Mouse (Mus musculus) inflammation-experienced regulatory T-cells, adult 6 months (primary cell): Measurements from ENCODE around the gene Cfd. TPM values are rescaled to one million over a fixed set of nuclear protein-coding genes. Genes with fewer than 3 reads are reported as not detected.

ENCODE experiments used
- ATAC-seq: one replicate; pipeline ENCODE4 v1.8.0; 2017
- polyA plus RNA-seq, 3 experiments: library from polyadenylated mRNA; unstranded; fragments of 100-300 nt; shearing (Covaris generic); gene quantifications; one replicate each; pipeline ENCODE4 v1.2.1; 2017

Cfd gene
- polyA plus RNA-seq, 3 experiments from 2014 or later = not detected

DNA sequence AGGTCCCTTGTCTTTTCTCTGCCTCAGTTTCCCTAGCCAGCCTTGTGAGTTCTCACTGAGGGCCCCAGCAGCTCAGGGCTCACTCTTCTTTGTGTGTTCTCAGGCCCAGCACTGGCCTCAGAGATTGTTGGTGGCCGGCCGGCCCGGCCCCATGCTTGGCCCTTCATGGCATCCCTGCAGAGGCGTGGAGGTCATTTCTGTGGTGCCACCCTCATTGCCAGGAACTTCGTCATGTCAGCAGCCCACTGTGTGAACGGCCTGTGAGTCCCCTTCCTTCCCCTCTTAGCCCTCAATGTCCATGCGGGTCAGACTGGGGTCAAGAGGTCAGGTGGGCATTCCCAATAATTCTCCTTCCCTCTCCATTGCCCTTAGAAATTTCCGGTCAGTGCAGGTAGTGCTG is 4.0 kb upstream of the Cfd start:
- ATAC-seq = no peak

DNA sequence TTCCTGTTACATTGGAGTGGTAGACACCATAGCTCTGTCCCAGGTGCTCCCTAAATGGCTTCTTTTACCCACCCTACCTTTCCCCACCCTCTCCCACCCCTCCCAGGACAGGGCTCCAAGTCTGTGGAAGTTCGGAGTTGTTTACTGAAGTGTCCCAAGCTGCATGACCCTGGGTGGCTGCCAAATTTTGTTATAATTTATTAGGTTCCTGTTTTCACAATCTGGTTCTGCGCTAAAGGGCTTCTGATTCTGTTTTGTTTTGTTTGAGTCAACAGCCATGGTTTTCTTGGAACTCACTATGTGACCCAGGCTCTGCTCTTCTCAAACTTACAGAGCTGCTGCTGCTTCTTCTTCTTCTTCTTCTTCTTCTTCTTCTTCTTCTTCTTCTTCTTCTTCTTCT is 1.3 kb upstream of the Cfd start:
- no peak for ATAC-seq

DNA sequence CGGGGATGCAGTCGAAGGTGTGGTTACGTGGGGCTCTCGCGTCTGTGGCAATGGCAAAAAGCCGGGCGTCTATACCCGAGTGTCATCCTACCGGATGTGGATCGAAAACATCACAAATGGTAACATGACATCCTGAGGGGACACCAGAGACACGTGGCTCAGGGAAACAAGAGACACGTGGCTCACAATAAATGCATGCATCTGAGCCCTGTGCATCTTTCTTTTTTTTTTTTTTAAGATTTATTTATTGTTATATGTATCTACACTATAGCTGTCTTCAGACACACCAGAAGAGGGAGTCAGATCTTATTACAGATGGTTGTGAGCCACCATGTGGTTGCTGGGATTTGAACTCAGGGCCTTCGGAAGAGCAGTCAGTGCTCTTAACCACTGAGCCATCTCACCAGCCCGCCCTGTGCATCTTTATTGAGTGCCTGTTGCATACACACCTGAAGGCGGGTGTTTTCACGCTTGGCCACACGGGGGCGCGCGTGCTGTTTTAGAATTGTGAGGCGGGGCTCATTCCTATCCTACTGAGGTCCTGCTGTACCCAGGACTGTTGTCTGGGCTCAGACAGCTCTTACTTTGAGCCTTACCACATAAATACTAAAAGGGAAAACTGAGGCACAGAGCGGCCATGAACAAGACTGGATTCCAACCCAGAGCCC is 1.9 kb downstream of the Cfd start:
- ATAC-seq = peak; percentile 52

DNA sequence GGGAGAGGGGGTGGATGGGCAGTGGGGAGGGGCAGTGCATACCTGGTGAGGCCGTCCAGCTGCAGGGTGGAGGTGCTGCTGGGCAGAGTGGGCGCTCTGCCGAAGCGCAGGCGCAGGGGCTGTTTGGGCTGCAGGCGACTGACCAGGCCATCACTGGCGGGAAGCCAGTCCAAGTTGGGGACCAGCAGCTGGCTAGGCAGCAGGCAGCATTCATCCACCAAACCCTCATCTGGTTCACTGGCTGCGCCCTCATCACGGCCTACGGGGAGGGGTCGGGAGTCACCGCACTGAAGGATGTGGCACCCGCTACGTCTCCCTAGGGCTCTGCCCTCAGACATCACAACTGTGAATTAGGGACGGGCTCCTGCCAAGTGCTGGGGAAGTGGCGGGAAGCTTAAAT is 5.7 kb downstream of the Cfd start:
- ATAC-seq = no peak

DNA sequence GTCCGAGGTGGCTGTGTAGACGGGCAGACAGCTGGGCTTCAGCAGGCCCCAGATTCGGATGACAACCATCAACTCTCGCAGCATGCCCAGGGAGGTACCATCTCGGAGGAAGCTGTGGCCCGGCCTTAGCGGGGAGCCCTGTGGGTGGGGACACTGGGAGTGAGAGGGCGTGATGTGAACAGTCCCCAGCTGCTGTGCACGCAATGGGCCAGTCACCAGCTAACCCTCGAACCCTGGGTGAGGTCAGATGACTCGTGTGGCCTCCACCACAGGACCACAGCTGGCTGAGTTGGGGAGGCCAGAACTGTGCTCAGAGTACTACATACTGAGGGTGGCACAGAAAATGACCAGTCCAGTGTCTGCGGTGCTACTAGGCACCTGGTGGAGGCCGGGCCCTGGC is 6.2 kb downstream of the Cfd start:
- ATAC-seq = no peak

DNA sequence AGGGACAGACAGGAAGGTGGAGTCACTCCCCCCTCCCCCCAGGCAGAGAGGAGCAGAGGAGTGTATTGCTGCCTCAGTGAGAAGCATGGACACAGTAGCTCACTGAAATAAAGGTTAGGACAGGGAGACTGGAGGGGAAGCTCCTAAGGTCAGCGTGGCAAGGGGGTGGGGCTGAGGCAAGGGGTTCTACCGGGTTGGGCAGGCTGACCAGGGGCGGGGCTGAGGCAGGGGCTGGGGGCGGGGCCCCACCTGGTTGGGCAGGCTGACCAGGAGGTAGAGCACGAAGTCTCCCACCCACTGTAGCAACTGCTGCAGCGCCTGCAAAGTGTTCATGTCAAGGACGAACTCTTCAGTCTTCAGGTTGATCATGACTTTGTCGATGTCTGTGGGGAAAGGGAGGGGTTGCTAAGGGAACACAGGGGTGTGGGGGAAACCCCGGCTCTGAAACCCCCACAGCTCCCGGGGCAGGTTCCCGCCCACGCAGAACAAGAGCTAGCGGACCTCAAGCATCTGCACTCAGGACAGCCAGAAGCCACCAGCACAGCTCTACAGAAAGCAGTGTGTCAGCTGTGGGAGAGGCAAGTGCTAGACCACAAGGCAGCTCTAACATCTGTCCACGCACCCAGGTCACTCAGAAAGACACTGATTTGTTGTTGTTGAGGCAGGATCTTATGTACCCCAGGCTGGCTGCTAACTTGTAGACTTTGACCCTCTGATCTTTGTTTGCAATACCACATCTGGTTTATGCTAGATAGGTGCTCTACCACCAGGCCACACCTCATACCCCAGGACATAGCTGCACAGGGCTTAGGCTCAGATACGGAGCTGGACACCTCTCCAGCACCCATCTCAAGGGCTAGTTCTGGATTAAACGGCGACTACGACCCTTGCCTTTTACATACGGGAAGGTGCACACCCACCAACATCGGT is 6.9 kb downstream of the Cfd start:
- ATAC-seq = no peak

DNA sequence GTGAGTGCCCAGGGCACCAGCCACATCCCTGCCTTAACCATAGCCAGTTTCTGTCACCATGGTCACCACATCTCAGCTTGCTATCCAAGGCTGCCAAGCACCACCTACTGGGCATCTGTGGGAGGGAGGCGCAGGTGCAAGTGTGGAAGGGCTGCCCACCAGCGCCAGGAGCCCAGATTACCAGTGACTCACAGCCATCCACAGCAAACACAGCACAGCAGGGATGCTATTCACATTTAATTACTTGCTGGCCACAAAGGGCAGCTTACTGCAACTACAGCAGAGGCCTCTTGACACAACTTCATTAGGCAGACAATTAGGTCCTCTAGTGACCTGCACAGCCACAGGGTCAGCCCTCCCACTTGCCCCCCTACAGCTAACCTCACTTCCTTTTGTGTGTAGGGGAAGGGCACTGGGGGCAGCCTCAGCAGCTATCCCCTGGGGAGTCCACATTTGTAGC is 10.3 kb downstream of the Cfd start:
- no peak for ATAC-seq

DNA sequence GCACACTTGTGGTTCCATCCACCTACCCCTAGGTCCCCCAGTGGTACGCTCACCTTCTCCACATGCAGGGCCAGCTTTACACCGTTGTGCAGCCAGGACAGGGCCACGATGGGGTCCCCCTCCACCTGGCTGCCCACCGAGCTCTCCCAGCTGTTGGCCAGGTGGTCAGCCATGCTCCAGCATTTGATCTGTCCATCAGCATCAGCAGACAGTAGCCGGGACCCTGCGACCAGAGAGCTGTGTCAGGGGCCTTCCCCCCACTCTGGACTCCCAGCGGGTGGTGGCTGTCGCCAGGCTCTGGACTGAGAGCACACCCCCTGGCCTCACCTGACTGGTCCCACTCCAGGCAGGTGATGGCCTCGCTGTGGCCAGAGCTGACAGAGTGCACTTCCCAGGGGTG is 16.1 kb downstream of the Cfd start:
- no peak for ATAC-seq

DNA sequence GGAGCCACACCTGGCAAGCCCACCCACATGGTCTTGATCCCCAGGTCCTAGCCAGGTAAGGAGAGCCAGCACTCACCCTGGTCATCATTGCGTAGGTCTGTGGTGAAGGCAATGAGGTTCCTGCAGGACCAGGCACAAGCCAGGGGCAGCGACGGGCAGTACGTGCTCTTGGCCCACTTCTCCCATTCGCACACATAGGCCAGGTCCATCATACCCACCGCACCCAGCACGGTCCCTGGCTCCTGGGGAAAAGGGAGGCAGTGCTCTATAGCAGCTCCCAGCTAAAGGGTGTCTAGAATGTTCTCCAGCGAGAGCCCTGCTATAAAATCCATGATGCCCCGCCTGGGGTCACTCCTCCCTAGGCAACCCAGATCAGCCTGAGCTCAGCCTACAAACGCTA is 16.8 kb downstream of the Cfd start:
- ATAC-seq = no peak

DNA sequence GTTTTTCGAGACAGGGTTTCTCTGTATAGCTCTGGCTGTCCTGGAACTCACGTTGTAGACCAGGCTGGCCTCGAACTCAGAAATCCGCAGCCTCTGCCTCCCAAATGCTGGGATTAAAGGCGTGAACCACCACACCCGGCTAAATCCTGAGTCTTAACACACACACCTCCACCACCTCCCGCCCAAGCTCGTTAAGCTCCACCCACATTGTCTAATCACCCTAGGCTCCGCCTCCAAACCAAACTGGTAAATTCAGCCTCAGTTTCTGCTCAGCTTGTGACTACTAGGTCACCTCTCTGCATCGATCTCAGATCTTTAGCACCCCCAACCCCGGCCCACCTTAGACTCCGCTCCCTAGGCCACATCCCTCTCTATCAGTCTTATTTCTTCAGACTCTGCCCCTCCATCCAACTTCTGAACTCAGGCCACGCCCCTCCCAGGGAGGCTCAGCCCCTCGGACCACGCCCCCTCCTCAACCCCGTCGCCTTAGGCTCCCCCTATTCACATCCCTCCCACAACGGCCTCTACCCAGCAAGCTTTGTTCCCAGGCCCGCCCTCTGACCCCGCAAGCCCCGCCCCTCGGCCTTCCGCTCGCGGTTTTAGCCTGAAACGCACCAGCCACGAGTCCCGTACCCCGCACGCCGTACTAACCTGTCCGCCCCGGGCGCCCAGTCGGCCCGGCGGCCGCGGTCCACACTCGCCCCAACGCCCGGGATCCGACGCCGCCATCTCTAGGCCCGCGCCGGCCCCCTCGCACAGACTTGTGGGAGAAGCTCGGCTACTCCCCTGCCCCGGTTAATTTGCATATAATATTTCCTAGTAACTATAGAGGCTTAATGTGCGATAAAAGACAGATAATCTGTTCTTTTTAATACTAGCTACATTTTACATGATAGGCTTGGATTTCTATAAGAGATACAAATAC is 17.8 kb downstream of the Cfd start, which contains the start of gene Med16:
Gene Med16 (minus strand): TSS at position 757 of the 925 bp plus-strand sequence.
- ATAC-seq = peak; percentile 94

DNA sequence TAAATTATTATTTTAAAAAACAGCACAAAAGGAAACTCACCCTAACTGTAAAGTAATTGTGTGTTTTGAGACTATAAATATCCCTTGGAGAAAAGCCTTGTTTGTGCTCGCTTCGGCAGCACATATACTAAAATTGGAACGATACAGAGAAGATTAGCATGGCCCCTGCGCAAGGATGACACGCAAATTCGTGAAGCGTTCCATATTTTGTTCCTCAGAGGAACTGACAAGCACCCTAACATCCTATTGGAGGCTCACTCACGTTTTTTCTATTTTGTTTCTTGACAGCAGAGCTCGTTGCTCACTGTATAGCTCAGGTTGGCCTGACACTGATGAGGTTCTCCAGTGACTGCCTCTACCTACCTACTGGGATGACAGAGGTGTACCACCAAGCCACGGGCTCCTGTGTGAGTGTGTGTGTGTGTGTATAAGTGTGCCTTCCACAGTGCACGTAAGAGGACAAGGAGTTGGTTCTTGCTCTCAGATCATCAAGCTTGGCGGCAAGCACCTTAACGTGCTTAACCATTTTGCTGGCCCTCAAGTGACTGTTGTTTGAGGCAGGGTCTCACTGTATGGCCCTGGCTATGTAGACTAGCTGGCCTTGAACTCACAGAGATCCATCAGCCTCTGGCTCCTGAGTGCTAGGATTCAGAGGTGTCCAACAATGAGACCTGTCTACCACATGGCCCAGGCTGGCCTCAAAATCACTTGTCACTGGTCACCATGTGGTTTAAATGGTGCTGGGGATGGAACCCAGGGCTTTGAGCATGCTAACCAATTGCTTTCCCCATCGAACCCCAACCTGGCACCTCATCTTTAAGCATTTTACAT is 18.7 kb downstream of the Cfd start:
- ATAC-seq = peak; percentile 30

DNA sequence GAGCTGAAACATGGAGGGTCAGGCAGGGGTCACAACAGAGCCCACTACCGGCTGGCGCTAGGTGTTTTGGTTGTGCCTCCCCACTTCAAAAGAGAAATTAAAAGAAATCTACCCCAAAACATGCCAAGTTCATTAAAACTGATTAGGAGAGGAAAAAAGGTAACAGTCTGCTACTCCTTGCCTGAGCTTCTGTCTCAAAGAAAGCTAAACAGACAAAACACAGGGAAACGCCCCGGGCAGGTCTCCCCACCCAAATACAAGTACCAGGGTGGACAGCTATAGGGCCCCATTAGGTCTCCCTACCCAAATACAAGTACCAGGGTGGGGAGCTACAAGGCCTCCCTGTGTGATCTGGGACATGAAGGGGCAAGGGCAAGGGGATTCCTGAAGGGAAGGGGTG is 19.9 kb downstream of the Cfd start, which contains the start of gene Gm26602:
Gene Gm26602 (plus strand): TSS at position 301 of the 400 bp plus-strand sequence.
- ATAC-seq = no peak

DNA sequence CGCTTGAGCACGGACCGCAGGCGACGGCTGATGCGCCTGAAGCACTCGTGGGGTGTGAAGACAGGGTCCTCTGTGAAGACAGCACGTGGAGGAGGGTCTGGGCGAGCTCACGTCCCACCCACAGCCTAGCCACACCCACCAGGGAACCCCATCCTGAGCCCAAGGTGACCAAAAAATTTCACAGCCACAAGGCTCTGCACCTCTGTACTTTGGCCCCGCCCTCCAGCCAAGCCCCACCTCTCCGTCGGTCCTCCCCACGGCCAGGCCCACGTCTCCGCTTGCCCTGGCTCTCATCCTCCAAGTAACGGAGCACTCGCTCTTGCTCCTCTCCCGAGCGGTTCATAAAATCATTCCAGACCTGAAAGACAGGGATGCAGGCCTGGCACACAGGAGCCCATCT is 21.8 kb downstream of the Cfd start:
- ATAC-seq = no peak

DNA sequence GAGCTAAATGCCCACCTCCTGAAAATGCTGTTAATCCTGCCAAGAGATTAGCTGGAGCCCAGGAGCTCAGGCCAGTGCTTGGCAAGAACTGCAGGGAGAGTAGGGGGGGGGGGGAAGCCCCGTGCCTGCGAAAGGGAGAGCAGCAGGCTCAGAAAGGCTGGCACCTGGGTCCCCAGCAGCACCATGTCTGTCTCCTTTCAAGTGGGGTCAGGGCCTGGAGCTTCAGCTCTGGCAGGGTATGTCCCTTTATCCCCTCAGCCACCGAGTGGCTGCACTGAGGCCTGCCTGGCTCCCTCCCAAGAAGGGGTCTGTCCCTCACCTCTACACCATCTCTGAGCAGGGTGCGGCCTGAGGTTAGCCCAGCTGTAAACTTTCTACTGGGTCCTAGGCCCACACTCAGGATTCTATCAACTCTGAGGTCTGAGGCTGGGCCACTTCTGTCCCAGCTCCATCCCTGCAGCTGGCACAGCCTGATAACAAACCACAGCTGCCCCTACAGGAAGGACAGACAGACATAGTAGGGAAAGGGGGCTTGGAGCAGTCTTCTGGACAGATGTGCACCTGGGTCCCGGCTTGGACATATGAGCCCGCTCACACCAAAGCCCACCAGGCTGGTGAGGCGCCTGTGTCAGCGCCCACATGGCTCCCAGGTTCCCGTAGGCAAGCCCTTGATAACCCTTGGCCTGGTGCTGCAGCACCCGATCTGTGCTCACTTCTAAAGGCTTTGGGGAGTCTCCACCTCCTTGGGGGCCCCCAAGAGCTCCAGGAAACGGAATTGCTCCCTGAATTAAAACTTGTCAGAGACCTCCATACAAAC is 23.7 kb downstream of the Cfd start:
- ATAC-seq = no peak

DNA sequence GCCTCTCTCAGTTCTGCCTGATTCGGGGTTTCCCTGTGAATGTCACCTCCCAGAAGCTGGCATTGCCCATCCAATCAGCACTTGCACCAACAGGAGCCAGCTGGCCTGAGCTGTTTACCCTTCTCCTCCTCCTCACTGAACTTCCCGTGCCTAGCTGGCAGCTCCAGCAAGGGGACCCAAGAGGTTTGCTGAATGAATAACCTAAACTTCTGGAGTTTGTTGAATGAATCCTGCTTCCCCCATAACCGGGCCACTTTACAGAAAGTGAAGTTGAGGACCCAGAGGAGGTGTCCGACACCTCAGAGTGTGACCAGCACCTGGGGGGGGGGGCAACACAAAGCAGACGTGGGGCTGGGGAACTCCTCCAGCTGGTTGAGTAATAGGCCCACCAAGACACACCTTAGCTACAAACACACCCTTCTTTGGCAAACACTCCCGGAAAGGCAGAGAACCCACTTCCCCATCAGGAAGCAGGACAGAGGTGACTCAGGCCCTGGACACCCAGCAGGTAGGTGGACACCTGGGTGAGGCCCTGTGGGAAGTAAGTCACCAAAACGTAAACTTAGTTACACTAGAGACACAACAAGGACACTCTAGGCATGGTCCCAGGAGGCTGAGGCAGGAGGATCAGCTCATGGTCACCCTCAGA is 24.4 kb downstream of the Cfd start:
- no peak for ATAC-seq

DNA sequence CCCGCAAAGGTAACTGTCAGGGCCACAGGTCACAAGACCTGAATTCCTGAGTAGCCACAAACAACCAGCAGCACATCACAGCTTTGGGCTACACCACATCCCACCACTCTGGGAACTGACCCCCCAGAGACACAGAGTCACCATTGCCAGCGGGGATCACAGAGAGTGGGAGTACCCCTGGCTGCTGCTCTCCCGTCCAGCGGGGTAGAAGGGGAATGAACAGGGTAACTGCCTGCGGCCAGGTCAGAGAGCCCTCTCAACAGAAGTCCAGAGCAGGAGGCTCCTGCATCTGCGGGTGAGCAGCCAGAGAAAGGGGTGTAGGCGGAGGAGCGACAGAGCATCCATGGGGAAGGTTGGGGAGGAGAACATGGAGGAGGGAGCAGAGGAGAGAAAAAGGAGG is 25.4 kb downstream of the Cfd start:
- ATAC-seq = no peak

DNA sequence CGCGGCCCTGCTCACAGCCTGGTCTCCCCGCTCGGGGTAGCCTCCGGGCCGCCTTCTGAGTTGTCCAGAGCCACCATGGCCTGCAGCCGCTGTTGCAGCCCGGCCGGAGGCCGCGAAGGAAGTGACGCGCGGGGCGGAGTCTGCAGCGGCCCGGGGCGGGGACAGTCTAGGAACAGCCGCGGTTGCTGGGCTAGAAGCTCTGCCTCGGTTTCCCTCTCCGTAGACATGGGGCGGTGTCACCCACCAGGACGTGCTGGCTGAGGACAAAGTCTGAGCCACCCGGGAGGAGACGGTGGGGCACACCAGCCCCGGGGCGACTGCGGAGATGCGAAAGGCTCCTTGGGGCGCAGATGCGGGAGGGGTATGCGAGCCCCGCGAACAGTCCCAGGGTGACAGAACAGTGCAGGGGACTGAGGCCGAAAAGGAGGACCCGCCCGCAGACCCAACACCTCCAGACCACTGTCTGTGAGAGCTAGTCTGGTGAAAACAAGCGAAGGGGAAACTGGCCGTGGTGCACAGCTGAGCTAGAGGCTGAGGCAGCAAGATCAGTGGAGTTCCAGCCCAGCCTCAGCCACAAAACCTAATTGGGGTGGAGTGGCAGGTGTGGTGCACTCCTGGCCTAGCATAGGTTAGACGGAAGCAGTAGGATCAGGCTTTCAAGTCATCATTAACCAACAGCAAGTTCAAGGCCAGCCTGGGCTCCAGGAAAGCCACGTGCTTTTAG is 26.3 kb downstream of the Cfd start, which contains the start of gene Kiss1r:
Gene Kiss1r (plus strand): TSS at position 164 of the 724 bp plus-strand sequence.
- ATAC-seq = peak; percentile 94

DNA sequence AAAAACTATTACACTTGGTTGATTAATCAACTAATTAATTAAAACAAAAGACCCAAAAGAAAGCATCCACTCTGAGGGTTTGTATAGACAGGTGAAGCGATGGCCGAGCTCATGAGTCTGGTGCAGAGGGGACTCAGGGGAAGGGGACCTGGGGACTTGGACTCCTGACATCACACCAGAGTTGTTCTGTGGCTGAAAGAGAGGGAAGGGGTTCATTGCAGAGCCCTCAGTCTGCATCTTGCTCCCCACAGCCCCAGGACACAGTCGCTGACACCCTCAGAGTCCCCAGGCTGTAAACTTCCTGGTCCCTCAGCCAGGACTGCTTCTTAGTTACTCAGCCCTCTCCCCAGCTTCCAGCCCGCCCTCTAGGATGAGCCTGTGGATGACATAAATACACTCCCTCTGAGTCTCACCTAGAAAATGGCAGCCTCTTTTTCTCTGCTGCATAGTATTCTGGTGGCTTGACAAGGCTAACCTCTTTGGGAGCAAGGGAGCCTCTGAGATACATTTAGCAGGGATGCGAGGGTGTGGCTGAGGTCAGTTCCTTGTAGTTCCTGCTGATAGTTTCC is 27.0 kb downstream of the Cfd start:
- ATAC-seq = no peak
